Mouse (Mus musculus) erythroblast, embryonic 14.5 days (primary cell): ENCODE data around the gene Clcnkb.

ENCODE experiments used
- GATA1 ChIP-seq: IDR thresholded peaks from 2 replicates; pipeline ENCODE4 v1.6.1; 2012; ENCODE audit warnings: low read length, inconsistent platforms, mixed read lengths
- TAL1 ChIP-seq: IDR thresholded peaks from 3 replicates; pipeline ENCODE4 v1.6.1; 2012; ENCODE audit warnings: low read length, inconsistent platforms, mixed read lengths

- no peak for TF ChIP-seq TAL1
- TF ChIP-seq GATA1, result no peak
These were observed at the start of gene Clcnkb for GRCm38 (mm10) chr4:141415924-141416323.
